Mouse (Mus musculus) cerebellum, adult 18-20 months (tissue): ENCODE data around the gene Bpifb1.
A peak's percentile ranks its signal among the peaks of the same experiment; 100 is the strongest.
"Not testable (repeated sequence)": the region's sequence is repeated elsewhere in the genome, so short reads cannot be mapped to it uniquely, and the experiment has no call there.

Source experiments
- DNase-seq, 2 experiments: peaks; one replicate each; pipeline ENCODE4 v3.0.0; 2021

Gene Bpifb1

GRCm38 (mm10) chr2:154215191-154215590 lies 24.6 kb downstream of the Bpifb1 start:
- peak; percentile 61 to 79 for DNase-seq

- no peak for DNase-seq
These were observed 29.3 kb downstream of the Bpifb1 start for GRCm38 (mm10) chr2:154219950-154220349.

GRCm38 (mm10) chr2:154223265-154223916 lies 32.8 kb downstream of the Bpifb1 start, which contains the start of gene Bpifb5:
Bpifb5 (plus strand) TSS chr2:154223742.
- DNase-seq, result no peak

- no peak for DNase-seq
These were observed 33.3 kb downstream of the Bpifb1 start for GRCm38 (mm10) chr2:154223917-154224273.

- peak; percentile 9 to 12 for DNase-seq
These were observed 36.4 kb downstream of the Bpifb1 start for GRCm38 (mm10) chr2:154226991-154227390.

GRCm38 (mm10) chr2:154227830-154228229 lies 37.2 kb downstream of the Bpifb1 start:
- peak; percentile 20 to 24 for DNase-seq

GRCm38 (mm10) chr2:154233426-154233825 lies 42.8 kb downstream of the Bpifb1 start:
- DNase-seq, result peak; percentile 27 to 31

- no peak for DNase-seq
These were observed 50.2 kb downstream of the Bpifb1 start for GRCm38 (mm10) chr2:154240771-154241170.

GRCm38 (mm10) chr2:154242726-154243125 lies 52.1 kb downstream of the Bpifb1 start:
- not testable (repeated sequence) for DNase-seq

- no peak for DNase-seq
These were observed 52.9 kb downstream of the Bpifb1 start for GRCm38 (mm10) chr2:154243356-154244036.

- no peak for DNase-seq
These were observed 54.7 kb downstream of the Bpifb1 start for GRCm38 (mm10) chr2:154245322-154245721.

GRCm38 (mm10) chr2:154255254-154255653 lies 64.6 kb downstream of the Bpifb1 start:
- not testable (repeated sequence) for DNase-seq

GRCm38 (mm10) chr2:154255770-154256169 lies 65.2 kb downstream of the Bpifb1 start:
- DNase-seq, result no peak

- DNase-seq, result not testable (repeated sequence)
These were observed 66.9 kb downstream of the Bpifb1 start, which contains the start of gene Bpifb9a for GRCm38 (mm10) chr2:154257554-154257953. Bpifb9a (plus strand) TSS chr2:154257854.

GRCm38 (mm10) chr2:154264397-154264796 lies 73.8 kb downstream of the Bpifb1 start:
- not testable (repeated sequence) for DNase-seq
